Comparison of ENCODE assay signal across 8 mouse cellular contexts in genomic region chr6:142757334-142757965, GRCm38 (mm10). TPM values are rescaled to one million over a fixed set of nuclear protein-coding genes. Genes with fewer than 3 reads are reported as not detected.
DNase-seq lines count a peak whose midpoint lies in the region; ATAC-seq and TF ChIP-seq lines count a peak whose summit lies in the region.

No protein-coding gene starts in this region.

- ATAC-seq in heart, embryonic 13.5 days (ENCODE audit: extremely low read depth, insufficient number of reproducible peaks, low FRiP score, low TSS enrichment), result no peak
- ATAC-seq in liver, embryonic 14.5 days (ENCODE audit: insufficient read depth), result peak; percentile 77

- TF ChIP-seq CTCF in liver, embryonic 14.5 days (IDR thresholded peaks at IDR 0.05; ENCODE audit: low read depth), result no peak

- H3K9ac ChIP-seq in heart, embryonic 13.5 days, result peak overlapping the region; percentile 95
- peak overlapping the region; percentile 86 for H3K9ac ChIP-seq in liver, embryonic 14.5 days (replicated peaks)

- H3K4me2 ChIP-seq in heart, embryonic 13.5 days, result peak overlapping the region; percentile 83
- peak overlapping the region; percentile 70 for H3K4me2 ChIP-seq in liver, embryonic 14.5 days (ENCODE audit: low read depth)

- H3K27ac ChIP-seq in heart, embryonic 10.5 days, result peak overlapping the region; percentile 96
- peak overlapping the region; percentile 92 for H3K27ac ChIP-seq in heart, embryonic 13.5 days (replicated peaks)
- H3K27ac ChIP-seq in liver, embryonic 14.5 days, result peak overlapping the region; percentile 86

- H3K9me3 ChIP-seq in heart, embryonic 10.5 days, result no peaks in the 10 kb centered on the region
- no peaks in the 10 kb centered on the region for H3K9me3 ChIP-seq in heart, embryonic 13.5 days
- H3K9me3 ChIP-seq in liver, embryonic 14.5 days (ENCODE audit: control insufficient read depth, low read length), result no peaks in the 10 kb centered on the region

- H3K4me1 ChIP-seq in heart, embryonic 10.5 days, result peaks cover 28% of the 10 kb centered on the region
- H3K4me1 ChIP-seq in heart, embryonic 13.5 days, result peaks cover 52% of the 10 kb centered on the region
- H3K4me1 ChIP-seq in liver, embryonic 14.5 days (replicated peaks; ENCODE audit: control insufficient read depth in 2 of 2, insufficient read depth in 2 of 2, low read length in 1 of 2), result peaks cover 11 to 29% of the 10 kb centered on the region in 2 experiments

- peak; percentile 94 for TF ChIP-seq EP300 in liver, embryonic 14.5 days (IDR thresholded peaks at IDR 0.05; ENCODE audit: low read depth)

- peak overlapping the region; percentile 93 for H3K4me3 ChIP-seq in heart, embryonic 10.5 days
- H3K4me3 ChIP-seq in heart, embryonic 13.5 days, result peak overlapping the region; percentile 91
- H3K4me3 ChIP-seq in liver, embryonic 14.5 days (ENCODE audit: insufficient read depth in 1 of 2, low read depth in 2 of 2, low read length in 2 of 2), result peak overlapping the region; percentile 80 to 87

- peak; percentile 74 for DNase-seq in heart, embryonic 10.5 days (ENCODE audit: low spot score)
- no peak for DNase-seq in heart, postnatal 14 days
- peak; percentile 15 for DNase-seq in adipocyte (ENCODE audit: low spot score)
- peak; percentile 79 to 88 (median 87) for DNase-seq in liver, embryonic 14.5 days (ENCODE audit: low read depth in 3 of 3, low spot score in 3 of 3)
- peak; percentile 40 to 58 for DNase-seq in spleen, postnatal 10 days (ENCODE audit: low spot score in 2 of 2)
- no peak for DNase-seq in cerebellum, postnatal 10 days
- DNase-seq in frontal cortex, postnatal 10 days (ENCODE audit: low spot score in 2 of 2), result no peak

- H3K27me3 ChIP-seq in heart, embryonic 10.5 days (ENCODE audit: insufficient read depth, poor library complexity, severe bottlenecking), result peaks cover 6% of the 10 kb centered on the region; the same call in 1 of the 2 replicates
- H3K27me3 ChIP-seq in heart, embryonic 13.5 days (replicated peaks), result peaks cover 11% of the 10 kb centered on the region
- no peaks in the 10 kb centered on the region for H3K27me3 ChIP-seq in liver, embryonic 14.5 days (ENCODE audit: control insufficient read depth, insufficient read depth, low read length)

- intact Hi-C loops in heart, postnatal 14 days (cut with DNase I), result loop anchor here (5.0 kb wide), 1 partner anchor 370 kb away; the partner anchor contains the start of genes Golt1b and Recql

- peaks cover 19% of the 10 kb centered on the region for H3K36me3 ChIP-seq in heart, embryonic 10.5 days
- H3K36me3 ChIP-seq in heart, embryonic 13.5 days, result peaks cover 27% of the 10 kb centered on the region
- peaks cover 39% of the 10 kb centered on the region for H3K36me3 ChIP-seq in liver, embryonic 14.5 days (replicated peaks; ENCODE audit: control insufficient read depth, insufficient read depth, low read depth)

- WGBS in heart, embryonic 10.5 days, result 35% methylated on average over 10 of the region's 10 CpGs
- WGBS in heart, embryonic 13.5 days, result 26% methylated on average over 10 of the region's 10 CpGs
- 2% methylated on average over 10 of the region's 10 CpGs for WGBS in liver, embryonic 14.5 days (ENCODE audit: insufficient replicate concordance)

RNA-seq across cellular contexts. Expression of gene Cmas, which starts 1.0 kb away (rescaled TPM):
- polyA plus RNA-seq in heart, embryonic 10.5 days (2016; fragmentation: Nextera tagmentation; extraction: Ambion mirVana), result 100 and 105 TPM in 2 replicates
- total RNA-seq in heart, postnatal 14 days (2021), result 10 to 100 TPM; 38.6 to 39.4 TPM
- 90.9 and 97.5 TPM in 2 replicates for polyA plus RNA-seq in heart, embryonic 13.5 days (2015; fragmentation: Nextera tagmentation; extraction: Ambion mirVana)
- polyA plus RNA-seq in liver, embryonic 14.5 days (2012; rRNA removed), result 43.3 and 80.7 TPM in 2 replicates
- polyA plus RNA-seq in liver, embryonic 14.5 days (2014; fragmentation: Nextera tagmentation; extraction: Ambion mirVana), result 176 and 181 TPM in 2 replicates

RNA-seq across cellular contexts. Expression of gene Sult6b2, which starts 46.9 kb away (rescaled TPM):
- polyA plus RNA-seq in heart, embryonic 10.5 days (2016; fragmentation: Nextera tagmentation; extraction: Ambion mirVana), result 0.06 TPM in 1 of 2 replicates, not detected in the other
- not detected for total RNA-seq in heart, postnatal 14 days (2021)
- 0.07 TPM in 1 of 2 replicates, not detected in the other for polyA plus RNA-seq in heart, embryonic 13.5 days (2015; fragmentation: Nextera tagmentation; extraction: Ambion mirVana)
- not detected in 2 replicates for polyA plus RNA-seq in liver, embryonic 14.5 days (2012; rRNA removed)
- not detected in 2 replicates for polyA plus RNA-seq in liver, embryonic 14.5 days (2014; fragmentation: Nextera tagmentation; extraction: Ambion mirVana)

RNA-seq across cellular contexts. Expression of gene Abcc9, which starts 55.3 kb away (rescaled TPM):
- polyA plus RNA-seq in heart, embryonic 10.5 days (2016; fragmentation: Nextera tagmentation; extraction: Ambion mirVana), result 11.2 and 25.6 TPM in 2 replicates
- total RNA-seq in heart, postnatal 14 days (2021), result 100 to 1,000 TPM; 223 to 229 TPM
- polyA plus RNA-seq in heart, embryonic 13.5 days (2015; fragmentation: Nextera tagmentation; extraction: Ambion mirVana), result 12.8 and 13.3 TPM in 2 replicates
- 1.6 and 2.0 TPM in 2 replicates for polyA plus RNA-seq in liver, embryonic 14.5 days (2012; rRNA removed)
- 1.0 and 1.3 TPM in 2 replicates for polyA plus RNA-seq in liver, embryonic 14.5 days (2014; fragmentation: Nextera tagmentation; extraction: Ambion mirVana)

Comparison
In these comparisons a context has a peak if more than half of its experiments do, and no peak if none do; other contexts are left out.
1. DNase-seq: peak in heart, embryonic 10.5 days (single experiment), adipocyte (single experiment), liver, embryonic 14.5 days (3 of 3) and spleen, postnatal 10 days (2 of 2); none in heart, postnatal 14 days (0 of 2), cerebellum, postnatal 10 days (0 of 2) and frontal cortex, postnatal 10 days (0 of 2).
2. Peak in every context shown above with its lines, with median percentiles within 50 percentile points of each other: H3K27ac ChIP-seq and H3K4me3 ChIP-seq.